Mouse (Mus musculus) liver, adult 2 months (tissue): ENCODE results near the gene C1qtnf12.

Source experiments
- CTCF ChIP-seq: fragments of 200-500 bp; IDR thresholded peaks from 2 replicates; pipeline ENCODE4 v1.5.1; 2011; ENCODE audit warnings: low read depth, low read length, control low read depth
- POLR2A ChIP-seq: fragments of 200-500 bp; IDR thresholded peaks from 2 replicates; pipeline ENCODE4 v1.6.1; 2011; ENCODE audit warnings: low read length, control low read depth; ENCODE audit not compliant: insufficient read depth; ENCODE audit errors: extremely low read depth

- no peak for TF ChIP-seq POLR2A
- TF ChIP-seq CTCF, result no peak
These were observed 19.4 kb downstream of the C1qtnf12 start for GRCm38 (mm10) chr4:155981436-155982082.
